Mouse (Mus musculus) spleen, adult 12 weeks (tissue): ENCODE results near the gene Olfr555.
A peak's percentile ranks its signal among the peaks of the same experiment; 100 is the strongest.
"Not testable (repeated sequence)": the region's sequence is repeated elsewhere in the genome, so short reads cannot be mapped to it uniquely, and the experiment has no call there.

ENCODE experiments used
- DNase-seq: peaks from one replicate; pipeline ENCODE4 v3.0.0; 2022; ENCODE audit warnings: low spot score

The Olfr555 gene

DNA sequence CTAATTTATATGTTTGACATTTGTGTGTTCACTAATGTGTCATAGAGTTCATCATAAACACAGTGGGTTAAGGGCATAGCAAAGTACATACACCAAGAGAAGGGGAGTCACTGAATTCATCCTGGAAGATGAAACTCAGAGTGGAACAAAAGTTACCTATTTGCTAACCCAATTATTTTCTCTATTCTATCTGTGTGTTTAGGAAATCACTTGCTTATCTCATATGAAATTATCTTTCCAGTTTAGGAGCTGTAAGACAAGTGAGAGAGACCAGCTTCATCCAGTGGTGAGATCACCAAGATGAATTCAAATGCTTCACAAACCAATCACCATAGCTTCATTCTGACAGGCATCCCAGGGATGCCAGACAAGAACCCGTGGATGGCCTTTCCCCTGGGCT, at the start of gene Olfr555:
TSS of gene Olfr555 (plus strand) at position 301 of the 400 bp plus-strand sequence.
- no peak for DNase-seq

GRCm38 (mm10) chr7:102618118-102618517, 40.5 kb upstream of the Olfr555 start, which contains the start of gene Olfr553:
Olfr553 (minus strand) TSS chr7:102618218.
- no peak for DNase-seq

DNA sequence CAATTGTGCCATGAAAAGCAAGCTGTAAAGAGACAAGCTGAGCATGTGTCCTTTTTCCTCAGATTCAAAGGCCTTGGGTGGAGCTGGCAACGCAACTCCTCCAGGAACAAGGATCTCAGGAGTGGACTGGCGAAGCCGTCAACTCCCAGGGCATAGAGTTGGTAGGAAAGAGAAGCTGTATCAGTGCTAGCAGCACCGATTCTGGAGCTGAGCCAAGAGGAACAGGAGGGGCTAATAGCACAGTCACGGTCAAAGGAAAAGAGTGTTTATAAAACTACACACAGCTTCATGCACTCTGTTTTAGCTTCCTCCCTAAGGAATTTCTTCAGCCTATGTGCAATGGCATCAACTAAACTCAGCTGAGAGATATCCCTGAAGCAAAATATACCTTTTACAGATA, 39.0 kb upstream of the Olfr555 start:
- DNase-seq: no peak

DNA sequence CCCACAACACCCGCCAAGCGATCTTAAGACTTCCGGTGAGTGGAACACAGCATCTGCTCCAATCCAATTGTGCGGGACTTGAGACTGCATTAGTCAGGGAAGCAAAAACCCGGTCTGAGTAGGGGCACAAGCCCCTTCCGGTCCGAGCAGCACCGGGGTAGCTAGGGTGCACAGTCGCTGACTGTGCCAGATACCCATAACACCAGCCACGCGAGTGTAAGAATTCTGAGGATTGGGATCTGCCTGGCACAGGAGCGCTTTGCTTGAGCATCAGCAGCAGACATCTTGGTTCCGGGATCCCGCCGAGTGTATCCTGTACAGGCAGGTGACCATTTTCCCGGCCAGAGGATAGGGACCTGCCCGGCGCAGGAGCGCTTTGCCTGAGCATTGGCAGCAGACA, 38.3 kb upstream of the Olfr555 start:
- not testable (repeated sequence) for DNase-seq

DNA sequence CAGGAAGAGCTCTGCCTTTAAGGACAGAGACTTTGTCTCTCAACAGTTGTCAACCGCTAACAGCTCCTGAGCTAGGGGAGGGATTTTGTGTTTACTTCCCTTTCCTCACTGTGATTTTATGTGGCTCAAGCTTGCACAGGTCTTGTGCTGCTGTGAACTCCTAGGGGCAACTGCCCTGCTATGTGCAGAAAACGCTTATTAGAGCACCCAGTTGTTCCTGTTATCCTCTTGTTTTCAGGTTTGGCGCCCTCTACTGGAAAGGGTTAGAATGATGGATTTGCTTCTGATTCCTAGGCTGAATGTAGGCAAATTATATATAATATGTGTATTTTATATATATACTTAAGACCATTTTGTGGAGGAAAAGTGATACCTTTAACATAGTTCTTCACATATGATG, 22.0 kb upstream of the Olfr555 start:
- DNase-seq: no peak

DNA sequence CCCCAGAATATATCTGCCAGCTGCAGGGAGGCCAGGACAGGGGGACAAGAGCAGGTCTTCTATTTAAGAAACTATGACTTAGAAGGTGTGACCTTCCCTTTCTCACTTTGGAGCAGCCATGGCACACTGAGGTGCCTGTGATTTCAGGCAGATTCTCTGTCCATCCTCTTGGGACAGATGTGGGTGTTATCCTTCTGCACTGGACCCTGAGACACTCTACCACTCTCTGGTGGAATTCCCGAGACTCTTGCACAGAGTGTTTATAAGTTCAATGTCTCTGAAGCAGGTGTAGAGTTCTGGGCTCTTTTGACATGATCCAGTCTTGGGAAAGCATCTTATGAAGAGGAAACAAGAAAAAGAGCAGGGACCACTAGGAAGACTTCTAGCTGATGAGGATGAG, 20.5 kb upstream of the Olfr555 start, which contains the start of gene Olfr554:
TSS of gene Olfr554 (plus strand) at position 301 of the 400 bp plus-strand sequence.
- DNase-seq: no peak

DNA sequence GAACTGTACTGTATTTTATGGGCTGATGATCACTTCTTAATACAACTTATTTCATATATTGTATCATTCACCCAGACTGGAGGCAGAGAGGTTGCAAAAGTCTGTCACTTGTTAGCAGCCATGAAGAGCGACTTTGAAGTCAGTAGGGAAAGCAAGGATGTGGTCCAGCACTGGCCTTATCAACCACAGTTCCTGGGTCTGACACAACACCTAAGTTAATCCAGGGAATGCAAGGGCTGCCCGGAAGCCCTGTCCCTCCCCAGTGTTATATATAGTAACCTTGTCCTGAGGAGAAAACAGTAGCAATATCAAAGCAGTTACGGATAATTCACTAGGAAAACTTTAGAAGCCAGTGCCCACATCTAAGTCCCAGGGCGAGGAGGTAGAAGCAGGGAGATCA, 13.7 kb upstream of the Olfr555 start:
- DNase-seq: not testable (repeated sequence)

- DNase-seq: no peak
Measured at GRCm38 (mm10) chr7:102664599-102664998, 6.0 kb downstream of the Olfr555 start, which contains the start of gene Olfr556. Olfr556 (plus strand) TSS chr7:102664899.

DNA sequence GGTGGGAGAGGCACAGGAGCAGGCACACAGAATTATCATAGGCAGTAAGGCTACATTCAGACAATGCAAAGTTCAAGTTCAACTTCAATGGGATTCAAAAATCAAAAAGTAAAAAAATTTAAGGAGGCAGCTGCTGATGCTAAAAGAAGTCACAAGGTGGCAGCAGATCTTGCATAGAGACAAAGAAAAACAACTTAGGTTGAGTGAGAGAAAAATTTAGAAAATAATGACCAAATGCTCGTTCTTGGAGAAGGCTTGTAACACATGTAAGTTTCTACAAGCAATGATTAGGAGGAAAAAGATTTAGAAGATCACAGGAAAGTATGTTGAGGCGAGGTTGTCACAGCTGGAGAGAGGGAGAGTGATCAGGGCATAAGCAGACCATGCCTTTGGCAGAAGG, 6.8 kb downstream of the Olfr555 start:
- no peak for DNase-seq

DNA sequence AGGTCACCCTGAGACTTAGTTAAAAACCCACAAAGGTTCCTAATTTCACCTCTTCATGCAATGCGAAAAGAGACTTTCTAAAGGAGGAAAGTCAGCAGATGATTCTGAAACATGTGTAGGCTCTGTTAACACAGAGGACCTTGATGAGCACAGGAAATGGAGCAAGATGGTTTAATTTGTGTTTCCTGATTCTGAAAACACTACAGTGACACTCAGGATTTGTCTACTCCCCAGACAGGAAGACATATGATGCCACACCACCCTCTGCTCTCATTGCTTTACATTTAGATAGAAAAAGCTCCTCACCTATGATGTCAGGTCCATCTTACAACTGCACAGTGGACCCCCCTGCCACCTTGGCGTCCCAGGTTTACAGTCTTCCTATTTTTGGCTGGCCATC, 17.6 kb downstream of the Olfr555 start:
- no peak for DNase-seq

GRCm38 (mm10) chr7:102681916-102682315, 23.3 kb downstream of the Olfr555 start:
- DNase-seq: no peak

DNA sequence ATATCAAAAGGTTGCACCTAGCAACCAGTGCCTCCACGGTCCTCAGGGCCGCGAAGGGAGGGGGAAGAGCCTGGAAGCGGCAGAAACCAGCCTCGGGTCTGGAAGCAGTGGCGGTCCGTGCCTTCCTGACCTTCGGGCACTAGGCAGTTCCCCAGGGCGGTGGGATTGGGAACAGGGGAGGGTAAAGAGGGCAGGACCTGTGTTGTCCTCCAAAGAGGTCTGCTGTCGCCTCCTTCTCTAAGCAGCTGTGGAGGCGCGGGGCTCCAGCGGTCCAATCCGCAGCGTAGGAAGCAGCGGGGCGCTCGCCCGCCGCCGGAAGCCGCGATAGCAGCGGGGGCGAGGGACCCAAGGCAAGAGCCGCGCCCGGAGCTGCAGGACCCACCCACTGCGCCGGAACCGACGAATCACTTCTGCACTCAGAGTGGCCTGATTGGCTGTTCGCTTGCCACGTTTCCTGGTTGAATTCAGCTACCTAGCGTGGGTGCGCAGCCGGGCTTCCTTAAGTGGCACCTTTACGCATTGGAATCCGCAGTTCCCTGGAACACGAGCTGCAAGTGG, 28.4 kb downstream of the Olfr555 start, which contains the start of gene Trim68:
TSS of gene Trim68 (minus strand) at position 384 of the 558 bp plus-strand sequence.
- peak; percentile 68 for DNase-seq

GRCm38 (mm10) chr7:102695358-102696125, 36.9 kb downstream of the Olfr555 start, which contains the start of gene Olfr557:
Olfr557 (plus strand) TSS chr7:102695910.
- DNase-seq: no peak

DNA sequence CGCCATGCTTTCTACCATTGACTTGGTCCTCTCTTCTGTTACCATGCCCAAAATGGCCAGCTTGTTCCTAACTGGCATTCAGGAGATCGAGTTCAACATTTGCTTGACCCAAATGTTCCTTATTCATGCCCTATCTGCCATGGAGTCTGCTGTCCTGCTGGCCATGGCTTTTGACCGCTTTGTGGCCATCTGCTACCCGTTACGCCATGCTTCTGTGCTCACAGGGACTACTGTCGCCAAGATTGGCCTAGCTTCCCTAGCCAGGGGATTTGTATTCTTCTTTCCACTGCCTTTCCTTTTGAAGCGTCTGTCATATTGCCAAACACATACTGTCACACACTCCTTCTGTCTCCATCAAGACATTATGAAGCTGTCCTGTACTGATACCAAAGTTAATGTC, 39.8 kb downstream of the Olfr555 start:
- DNase-seq: no peak

DNA sequence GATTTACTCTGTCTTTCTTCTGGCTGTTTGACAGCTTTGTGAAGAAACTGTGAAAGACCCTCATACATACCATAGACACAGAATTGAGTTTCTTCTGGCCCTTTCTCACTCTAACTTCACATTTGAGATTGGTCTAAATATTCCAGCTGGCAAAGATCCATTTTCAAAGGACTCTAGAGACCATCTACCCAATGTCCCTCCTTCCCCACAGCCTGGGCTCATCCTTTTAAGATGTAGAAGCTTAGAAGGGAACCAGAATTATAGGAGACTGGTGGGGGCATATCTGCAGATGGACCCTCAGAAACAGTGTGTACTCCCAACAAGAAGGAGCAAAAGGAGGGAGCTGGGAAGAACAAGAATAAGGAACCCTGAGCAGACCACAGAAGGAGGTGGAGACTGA, 43.3 kb downstream of the Olfr555 start, which contains the start of gene Olfr558:
TSS of gene Olfr558 (plus strand) at position 301 of the 400 bp plus-strand sequence.
- DNase-seq: no peak
